Mouse (Mus musculus): ENCODE measurements around the gene Btg4.
"Not testable (repeated sequence)": the region's sequence is repeated elsewhere in the genome, so short reads cannot be mapped to it uniquely, and the experiment has no call there.

Gene Btg4

GRCm38 (mm10) chr9:51093697-51094096 lies 33.0 kb downstream of the Btg4 start:
- no peak for DNase-seq (ENCODE audit: low spot score)

GRCm38 (mm10) chr9:51096306-51096705 lies 35.6 kb downstream of the Btg4 start:
- DNase-seq (ENCODE audit: low spot score) = no peak

DNA sequence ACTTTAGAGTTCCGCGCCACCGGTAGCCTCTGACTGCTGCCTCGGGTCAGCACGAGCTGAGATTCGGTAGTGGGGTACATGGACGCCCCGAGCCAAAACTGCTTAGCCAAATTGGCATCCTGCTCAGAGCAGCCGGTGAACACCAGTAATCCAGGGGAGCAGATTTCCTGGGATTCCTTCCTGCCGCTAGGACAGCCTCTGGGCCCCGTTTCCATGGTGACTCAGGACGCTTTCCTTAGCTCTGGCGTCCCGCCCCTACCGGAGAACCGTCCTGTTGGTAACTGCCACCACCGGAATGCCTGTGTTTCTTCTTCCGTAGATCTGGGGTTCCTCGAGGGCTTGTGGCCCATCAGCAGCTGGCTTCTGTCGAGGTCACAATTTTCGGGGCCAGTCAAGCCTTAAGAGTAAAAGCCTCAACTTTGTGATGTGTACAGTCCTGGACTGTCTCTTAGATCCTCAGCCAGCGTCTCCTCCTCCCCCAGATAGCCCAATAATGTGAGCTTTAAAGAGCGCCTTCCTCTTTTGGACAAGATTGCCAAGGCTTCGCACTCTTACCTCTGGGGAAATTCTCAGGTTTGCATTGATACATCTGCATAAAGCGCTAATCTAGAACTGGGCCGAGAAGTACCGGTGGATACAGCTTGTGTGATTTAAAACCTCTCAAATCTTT lies 41.2 kb downstream of the Btg4 start, which contains the start of gene 4833427G06Rik:
Gene 4833427G06Rik, minus strand, starts transcription at position 323 of the 670 bp plus-strand sequence.
- DNase-seq (ENCODE audit: low spot score) = no peak

DNA sequence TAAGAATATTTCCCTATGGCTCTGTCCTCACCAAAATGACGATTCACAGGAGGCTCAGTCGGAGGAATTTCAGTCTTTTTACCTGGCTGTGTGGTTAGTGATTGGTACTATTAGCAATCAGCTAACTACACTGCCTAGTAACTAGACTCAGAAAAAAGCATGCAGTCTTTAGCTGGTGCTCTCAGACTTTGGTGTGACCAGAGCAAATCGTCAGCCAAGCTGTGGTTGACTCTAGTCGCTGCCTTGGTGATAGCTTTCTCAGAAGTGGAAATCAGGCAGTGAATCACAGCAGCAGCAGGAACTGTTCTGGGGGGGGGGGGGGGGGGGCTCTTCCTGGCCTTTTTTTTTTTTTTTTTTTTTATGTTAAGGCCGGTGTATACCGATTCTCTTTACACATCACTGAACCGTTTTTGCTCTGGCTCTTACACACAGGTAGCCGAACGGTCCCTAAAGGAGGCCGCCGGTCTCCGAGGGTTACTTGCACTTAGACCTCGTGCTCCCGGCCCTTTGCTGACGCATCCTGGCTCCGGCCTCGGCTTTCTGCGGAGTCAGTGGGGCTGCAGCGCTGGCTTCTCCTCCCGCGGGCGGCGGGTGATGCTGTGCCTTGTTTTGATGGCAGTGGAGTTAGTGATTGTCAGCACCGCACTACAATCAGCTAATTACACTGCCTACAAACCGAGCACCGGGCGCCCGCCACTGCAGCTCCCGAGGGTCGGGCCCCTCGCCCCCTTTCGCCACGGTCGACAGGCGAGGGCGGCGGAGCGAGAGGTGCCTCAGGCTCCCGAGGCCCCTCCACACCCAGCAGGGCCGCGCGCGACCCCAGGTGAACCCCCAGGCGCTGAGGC lies 42.5 kb downstream of the Btg4 start:
- DNase-seq (ENCODE audit: low spot score) = no peak

- DNase-seq (ENCODE audit: low spot score) = no peak
Observed at GRCm38 (mm10) chr9:51103808-51104514, 43.3 kb downstream of the Btg4 start.

DNA sequence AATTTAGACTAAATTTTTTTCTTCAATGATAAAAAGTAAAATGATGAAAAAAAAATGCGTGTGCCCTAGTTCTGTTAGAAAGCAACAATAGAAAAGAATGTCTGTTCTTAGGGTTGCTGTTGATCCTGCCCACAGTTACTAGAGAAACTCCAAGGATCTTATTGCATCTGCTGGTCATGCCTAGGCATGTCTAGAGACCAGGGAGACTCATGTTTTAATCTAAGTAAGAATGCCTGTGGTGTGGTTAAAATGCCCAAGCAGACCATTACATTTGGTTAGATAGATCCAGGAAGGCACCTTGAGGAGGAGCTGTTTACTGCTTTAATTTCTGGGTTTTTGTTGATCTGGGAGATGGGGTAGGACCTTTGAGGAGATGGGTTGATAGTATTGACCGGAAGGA lies 45.0 kb downstream of the Btg4 start:
- DNase-seq (ENCODE audit: low spot score) = no peak

DNA sequence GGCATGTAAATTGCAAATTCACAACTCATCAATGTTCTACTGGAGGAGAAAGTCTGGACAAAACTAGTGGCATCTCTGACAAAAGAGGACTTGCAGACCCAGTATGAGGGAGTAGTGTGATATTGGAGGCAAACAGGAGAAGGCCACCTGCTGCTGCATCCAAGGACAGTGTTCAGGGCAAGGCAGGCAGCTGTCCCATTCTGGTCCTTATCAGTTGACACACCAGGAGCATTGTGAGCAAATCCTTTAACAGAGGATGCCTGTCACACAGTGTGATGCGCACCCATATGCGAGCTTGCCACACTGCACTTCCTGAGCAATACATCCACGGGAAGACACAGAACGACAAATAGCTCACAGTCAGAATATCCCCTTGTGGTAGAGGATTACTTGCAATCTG lies 54.1 kb downstream of the Btg4 start:
- no peak for DNase-seq (ENCODE audit: low spot score)

DNA sequence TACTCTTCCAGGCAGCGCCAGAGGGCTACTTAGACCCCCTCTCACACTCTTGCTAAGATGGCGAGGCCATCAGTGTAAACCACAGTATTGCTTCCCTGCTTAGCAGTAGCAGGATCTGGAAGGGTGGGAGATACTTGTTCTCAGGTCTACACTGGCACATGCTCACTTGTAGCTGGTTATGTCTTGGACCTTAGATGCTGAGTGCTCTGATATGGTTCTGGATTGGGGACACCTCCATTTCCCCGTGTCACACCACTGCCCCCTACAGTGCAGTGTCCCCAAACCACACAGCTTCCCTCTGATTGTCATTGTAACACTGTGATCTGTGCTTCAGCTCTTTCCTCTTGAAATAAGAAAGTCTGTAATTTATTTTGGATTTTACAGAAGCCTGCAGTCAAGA lies 76.3 kb downstream of the Btg4 start:
- no peak for DNase-seq (ENCODE audit: low spot score)

DNA sequence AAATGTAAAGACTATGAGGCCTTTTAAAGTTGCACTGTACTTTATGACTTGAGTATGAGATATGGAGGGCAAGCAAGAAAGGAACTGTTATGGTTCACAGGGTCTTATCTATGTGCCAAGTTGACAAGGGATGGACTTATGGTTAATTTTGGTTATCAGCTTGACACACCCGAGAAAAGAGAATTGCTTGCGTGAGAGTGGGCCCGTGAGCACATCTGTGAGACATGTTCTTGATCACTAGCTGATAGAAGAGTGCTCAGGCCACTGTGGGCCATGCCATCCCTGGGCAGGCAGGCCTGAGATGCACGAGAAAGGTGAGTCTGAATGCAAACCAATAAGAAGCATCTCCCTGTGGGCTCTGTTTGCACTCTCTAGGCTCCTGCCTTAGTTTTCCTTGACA lies 76.7 kb downstream of the Btg4 start:
- DNase-seq (ENCODE audit: low spot score) = no peak

GRCm38 (mm10) chr9:51137836-51138235 lies 77.1 kb downstream of the Btg4 start:
- DNase-seq (ENCODE audit: low spot score) = no peak

DNA sequence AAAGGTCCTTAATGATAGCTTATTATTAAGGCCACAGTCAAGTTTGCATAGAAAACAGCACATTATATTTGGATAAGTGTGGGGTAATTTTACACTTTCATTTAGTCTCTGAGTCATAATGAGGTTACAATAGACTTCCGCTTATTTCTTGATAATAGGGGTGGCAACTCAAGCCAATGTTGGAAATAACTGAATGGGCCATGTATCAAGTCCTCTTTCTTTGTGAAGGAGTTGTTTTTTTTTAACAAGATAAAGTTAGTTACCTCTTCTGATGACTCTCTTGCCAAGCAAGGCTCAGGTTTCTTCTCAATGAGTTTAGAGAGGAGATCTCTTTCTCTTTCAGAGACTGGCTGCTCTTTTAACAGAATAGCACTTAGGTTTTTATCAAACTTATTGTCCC lies 77.6 kb downstream of the Btg4 start:
- DNase-seq (ENCODE audit: low spot score) = no peak

GRCm38 (mm10) chr9:51139401-51139800 lies 78.7 kb downstream of the Btg4 start:
- DNase-seq (ENCODE audit: low spot score) = not testable (repeated sequence)

DNA sequence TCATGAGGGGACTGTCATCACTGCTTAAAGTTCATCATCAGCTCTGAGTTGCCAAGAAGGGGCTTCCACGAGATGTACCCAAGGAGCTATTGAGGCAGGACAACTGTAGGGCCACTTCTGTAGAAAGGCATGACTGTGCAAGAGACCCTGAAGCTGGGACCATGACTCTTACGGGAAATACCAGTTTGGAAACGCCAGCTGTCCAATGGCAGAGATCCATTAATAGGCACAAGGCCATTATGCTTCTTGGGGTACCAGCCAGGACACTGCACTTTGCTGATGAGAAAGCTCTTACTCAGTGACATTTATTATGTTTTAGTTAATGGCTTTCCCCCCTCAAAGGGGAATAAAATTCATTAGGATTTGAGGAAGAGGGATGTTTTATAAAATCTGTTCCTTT lies 80.0 kb downstream of the Btg4 start:
- no peak for DNase-seq (ENCODE audit: low spot score)

DNA sequence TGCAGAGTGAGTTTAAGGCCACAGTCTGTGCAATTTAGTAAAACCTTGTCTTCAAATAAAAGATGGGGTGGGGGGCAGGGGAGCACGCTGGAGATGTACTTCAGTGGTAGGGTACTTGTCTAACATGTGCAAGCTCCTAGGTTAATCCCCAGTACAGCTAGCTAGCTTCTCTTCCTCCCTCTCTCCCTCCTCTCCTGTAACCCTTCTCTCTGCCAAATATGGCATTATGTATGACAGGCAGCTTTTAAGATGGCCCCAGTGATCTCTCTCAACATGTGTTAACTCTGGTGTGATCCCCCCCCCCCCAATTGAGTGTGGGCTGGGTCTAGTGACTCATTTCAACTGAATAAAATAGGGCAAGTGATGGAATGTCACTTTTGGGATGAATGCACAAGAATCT lies 82.7 kb downstream of the Btg4 start:
- DNase-seq (ENCODE audit: low spot score) = no peak

DNA sequence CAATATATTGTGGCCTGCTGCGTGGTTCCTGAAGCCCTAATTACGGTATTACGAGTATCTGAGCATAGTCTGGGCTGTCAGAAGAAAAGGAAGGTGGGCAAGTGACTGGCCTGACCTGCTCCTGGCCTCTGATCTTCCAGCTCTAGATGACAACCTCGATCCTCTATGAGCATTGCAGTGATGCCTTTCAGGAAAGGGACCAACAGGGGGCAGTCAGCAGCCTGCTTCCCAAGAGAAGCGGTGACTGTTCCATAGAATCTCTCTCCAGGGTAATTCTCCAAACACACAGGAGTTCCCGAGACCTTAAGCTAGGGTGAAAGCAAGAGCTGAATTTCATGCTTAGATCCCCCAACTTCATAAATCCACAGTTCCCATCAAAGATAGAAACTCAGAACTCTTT lies 83.5 kb downstream of the Btg4 start:
- no peak for DNase-seq (ENCODE audit: low spot score)

DNA sequence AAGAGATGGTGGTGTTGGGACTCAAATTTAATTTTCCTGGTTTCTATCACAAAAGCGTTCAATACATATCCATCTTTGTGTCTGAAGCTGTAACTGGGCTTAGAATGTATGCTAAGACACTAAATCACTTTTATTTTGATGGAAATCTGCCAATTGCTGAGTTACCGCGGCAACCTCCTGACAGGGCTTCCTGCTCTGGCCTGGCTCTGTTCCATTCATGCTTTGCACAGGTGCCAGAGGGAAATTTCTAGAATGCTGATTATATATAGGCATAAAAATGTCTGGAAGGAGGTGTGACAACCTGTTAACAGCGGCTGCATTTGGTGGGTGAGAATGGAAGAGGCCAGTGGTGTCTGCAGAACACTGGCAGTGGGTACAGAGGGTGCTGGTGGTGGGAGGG lies 85.8 kb downstream of the Btg4 start:
- no peak for DNase-seq (ENCODE audit: low spot score)

DNA sequence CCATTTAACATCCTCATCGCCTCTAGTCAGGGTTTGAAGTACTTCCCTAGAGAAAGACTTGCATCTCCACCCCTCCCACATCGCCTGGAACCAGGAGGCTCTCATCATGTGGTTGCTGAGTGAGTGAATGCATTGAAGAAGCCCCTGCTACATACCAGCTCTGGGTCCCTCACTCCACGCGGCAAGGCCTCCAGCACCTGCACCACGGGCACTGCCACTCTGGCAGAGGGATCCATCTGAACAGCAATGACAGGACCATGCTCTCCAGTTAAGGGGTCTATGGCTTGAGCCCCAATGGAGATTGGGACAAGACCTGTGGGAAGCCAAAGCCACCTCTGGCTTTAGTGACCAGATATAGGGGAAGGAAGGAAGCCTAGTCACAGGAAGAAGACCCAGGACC lies 86.6 kb downstream of the Btg4 start:
- DNase-seq (ENCODE audit: low spot score) = no peak

DNA sequence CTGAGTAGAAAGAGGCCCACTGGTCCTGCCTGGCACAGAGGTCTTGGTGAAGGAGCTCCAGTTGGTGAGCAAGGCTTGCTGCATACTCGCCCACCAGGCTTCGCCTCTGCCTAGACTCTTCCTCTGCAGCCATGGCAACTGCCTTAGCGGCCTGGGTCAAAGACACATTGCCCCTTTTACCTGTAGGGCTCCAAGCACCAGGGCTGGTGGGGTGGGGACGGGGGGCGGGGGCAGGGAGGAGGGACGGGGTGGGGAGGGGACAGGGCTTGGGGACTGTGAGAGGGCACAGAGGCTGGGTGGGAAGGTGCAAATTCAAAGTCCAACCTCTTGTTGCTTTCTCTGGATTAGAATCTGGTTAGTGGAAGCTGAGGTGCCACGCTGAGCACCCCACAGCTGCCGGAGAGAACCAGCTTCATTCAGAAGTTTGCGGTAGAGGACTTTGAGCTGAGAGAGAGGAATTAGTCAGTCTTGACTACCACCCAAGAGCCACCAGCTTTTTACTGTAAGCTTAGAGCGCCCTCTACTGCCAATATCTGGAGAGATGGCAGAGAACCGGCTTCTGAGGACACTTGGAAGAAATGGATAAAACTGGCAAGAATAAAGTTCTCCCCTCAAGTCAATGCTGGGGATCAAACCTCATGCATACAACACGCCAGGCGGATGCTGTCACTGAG lies 91.5 kb downstream of the Btg4 start:
- DNase-seq (ENCODE audit: low spot score) = peak; percentile 37

- DNase-seq (ENCODE audit: low spot score) = peak; percentile 39
Observed at GRCm38 (mm10) chr9:51161771-51162388, 101.2 kb downstream of the Btg4 start.

DNA sequence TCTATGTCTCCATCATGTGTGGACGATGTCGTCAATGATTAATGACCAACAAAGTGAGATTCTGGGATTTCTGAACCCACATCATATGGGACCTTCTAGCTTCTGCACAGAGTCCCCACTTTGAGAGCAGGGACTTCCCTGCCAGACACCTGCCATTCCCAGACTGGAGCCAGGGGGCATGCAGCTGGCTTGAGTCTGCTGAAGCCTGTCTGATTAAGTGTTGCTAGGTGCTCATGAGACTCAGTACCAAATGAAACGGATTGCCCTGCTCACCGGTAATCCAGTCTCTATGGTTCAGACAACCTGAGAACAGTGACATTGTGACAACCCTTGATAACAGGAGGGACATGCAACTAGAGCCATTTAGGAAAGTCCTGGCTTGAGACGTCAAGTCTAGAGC lies 103.3 kb downstream of the Btg4 start:
- no peak for DNase-seq (ENCODE audit: low spot score)

DNA sequence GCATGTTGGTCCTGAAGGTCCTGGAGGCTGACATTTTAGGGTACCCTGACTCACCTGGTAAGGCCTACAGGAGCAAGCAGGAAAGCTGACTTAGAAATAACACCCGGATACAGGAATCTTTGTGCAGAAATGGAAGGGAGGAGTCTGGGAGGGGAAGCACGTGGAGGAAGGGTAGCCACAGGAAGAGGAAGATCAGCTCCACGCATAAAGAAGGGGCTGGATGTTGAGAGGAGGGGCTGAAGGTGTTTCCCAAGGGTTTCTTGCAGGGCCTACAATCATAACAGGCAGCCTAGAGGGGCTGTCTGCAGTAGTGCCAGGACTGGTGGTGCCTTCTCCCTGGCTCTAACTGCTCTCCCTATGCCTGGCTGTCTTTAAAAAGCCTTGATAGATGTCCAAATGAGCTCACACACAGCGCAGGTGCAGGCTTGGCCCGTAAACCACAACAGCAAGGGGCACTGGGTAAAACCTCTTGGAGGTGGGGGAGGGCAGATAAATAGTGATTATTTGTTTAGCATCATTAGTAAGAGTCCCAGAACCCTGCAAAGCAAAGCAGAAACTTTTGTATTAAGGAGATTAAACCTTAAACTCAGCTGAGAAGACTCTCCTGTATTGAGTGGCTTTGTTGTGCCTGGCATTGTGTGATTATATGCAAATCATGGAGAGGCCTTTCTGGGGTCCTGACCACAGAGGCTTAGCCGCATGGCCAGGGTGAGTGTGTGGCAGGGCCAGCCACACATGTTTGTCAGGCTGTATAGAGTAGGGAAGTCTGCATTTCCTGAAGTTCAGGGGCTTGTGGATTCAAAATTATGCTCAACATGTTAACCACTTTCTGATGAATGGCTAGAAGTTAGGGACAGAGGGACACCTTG lies 104.8 kb downstream of the Btg4 start, which contains the start of gene Gm32742:
Gene Gm32742, minus strand, starts transcription at position 206 of the 869 bp plus-strand sequence.
- no peak for DNase-seq (ENCODE audit: low spot score)
